Mouse (Mus musculus) bone marrow, adult 2 months (tissue): ENCODE measurements at regions not wholly inside any gene's neighbourhood (a gene's known extent, or its start where the extent isn't known, plus 50 kb on each side); places are given as distances from the start of the nearest gene placed in this dataset.

Experiments used
- H3K27ac ChIP-seq: fragments of 200-500 bp; 2 replicates; pipeline ENCODE4 v1.5.1; 2012; ENCODE audit warnings: low read depth, mild to moderate bottlenecking, control low read depth, inconsistent platforms, low read length; ENCODE audit not compliant: control insufficient read depth, poor library complexity, insufficient read depth
- H3K4me1 ChIP-seq: fragments of 200-500 bp; 2 replicates; pipeline ENCODE4 v1.6.1; 2011; ENCODE audit warnings: low read length; ENCODE audit not compliant: control insufficient read depth, insufficient read depth
- H3K4me3 ChIP-seq: fragments of 200-500 bp; replicated peaks from 2 replicates; pipeline ENCODE3; 2011; ENCODE audit warnings: mild to moderate bottlenecking, low read depth, low read length, control low read depth; ENCODE audit not compliant: control insufficient read depth
- CTCF ChIP-seq: fragments of 200-500 bp; IDR thresholded peaks from 2 replicates; pipeline ENCODE4 v1.5.1; 2011; ENCODE audit warnings: low read length, control low read depth; ENCODE audit not compliant: control insufficient read depth, insufficient read depth
- POLR2A ChIP-seq: fragments of 200-500 bp; IDR thresholded peaks from 2 replicates; pipeline ENCODE4 v1.6.1; 2011; ENCODE audit warnings: low read depth, mild to moderate bottlenecking, control low read depth, low read length, borderline replicate concordance; ENCODE audit not compliant: control insufficient read depth
- WGBS: fragments of 180-500 bp; shearing (Covaris S2); methylation state at CpG from one replicate; pipeline ENCODE4 v1.1.7; 2018; 5-methylcytosine and 5-hydroxymethylcytosine counted together

DNA sequence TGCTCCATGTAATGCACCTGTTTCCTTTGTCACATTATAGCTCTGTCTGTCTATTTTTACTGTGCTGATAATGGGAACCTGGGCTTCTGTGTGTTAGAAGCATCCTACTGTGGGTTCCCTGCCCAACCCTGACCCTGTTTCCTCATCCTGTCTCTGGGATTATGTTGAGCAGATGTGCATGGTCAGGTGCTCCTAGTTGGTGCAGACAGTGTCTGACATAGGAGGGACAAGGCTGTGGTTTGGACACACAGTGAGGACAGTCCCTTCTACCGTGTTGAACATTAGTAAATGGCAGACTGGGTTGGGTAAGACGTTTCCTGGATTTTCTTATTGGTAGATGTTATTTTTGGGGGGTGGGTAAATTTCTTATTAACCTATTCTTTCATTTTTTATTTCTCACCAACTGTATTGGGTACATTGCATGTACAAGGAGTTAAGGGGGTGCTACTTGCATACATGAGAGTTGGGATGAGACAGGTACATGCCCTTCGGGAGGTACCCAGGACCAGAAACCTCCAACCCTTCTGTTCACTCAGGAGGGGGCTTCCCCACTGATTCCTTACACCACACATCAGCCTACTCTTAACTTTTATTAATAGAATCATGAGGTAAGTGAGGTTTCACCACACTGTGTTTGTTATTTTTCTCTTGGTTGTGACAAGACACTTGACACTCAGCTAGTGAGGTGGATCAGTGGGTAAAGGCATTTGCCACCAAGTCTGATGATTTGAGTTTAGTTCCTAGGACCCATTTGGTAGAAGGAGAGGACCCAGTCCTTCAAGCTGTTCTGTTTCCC is 97.1 kb downstream of the Tpra1 start:
- no peak overlapping the region for H3K27ac ChIP-seq
- no peaks in the 10 kb centered on the region; the same call in 1 of the 2 replicates for H3K4me1 ChIP-seq
- 76% methylated on average over 3 of the region's 3 CpGs for WGBS
- H3K4me3 ChIP-seq = no peak overlapping the region
- TF ChIP-seq CTCF (no peak), POLR2A (no peak)

DNA sequence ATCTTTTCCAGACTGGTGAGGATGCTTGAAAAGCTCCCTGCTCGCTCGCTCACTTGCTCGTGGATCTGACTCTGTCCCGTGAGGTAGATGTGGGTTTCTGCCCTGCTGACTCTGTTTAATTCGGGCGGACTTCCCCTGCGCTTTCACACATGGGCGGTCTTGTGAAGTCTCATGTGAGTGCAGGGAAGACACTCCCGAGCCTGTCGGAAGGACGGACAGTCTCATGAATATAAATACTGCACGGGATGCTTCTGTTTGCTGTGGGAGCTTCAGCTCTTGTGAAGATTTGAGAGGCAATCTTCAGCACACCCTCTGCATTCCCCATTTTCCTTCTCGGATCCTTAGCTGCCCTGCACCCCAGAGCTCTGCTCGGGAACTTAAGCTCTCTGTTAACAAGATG is 98.3 kb downstream of the Tpra1 start:
- H3K27ac ChIP-seq = no peak overlapping the region
- TF ChIP-seq CTCF (no peak), POLR2A (no peak)
- H3K4me3 ChIP-seq = no peak overlapping the region
- WGBS = 40% methylated on average over 14 of the region's 14 CpGs
- H3K4me1 ChIP-seq = no peaks in the 10 kb centered on the region; the same call in 1 of the 2 replicates

DNA sequence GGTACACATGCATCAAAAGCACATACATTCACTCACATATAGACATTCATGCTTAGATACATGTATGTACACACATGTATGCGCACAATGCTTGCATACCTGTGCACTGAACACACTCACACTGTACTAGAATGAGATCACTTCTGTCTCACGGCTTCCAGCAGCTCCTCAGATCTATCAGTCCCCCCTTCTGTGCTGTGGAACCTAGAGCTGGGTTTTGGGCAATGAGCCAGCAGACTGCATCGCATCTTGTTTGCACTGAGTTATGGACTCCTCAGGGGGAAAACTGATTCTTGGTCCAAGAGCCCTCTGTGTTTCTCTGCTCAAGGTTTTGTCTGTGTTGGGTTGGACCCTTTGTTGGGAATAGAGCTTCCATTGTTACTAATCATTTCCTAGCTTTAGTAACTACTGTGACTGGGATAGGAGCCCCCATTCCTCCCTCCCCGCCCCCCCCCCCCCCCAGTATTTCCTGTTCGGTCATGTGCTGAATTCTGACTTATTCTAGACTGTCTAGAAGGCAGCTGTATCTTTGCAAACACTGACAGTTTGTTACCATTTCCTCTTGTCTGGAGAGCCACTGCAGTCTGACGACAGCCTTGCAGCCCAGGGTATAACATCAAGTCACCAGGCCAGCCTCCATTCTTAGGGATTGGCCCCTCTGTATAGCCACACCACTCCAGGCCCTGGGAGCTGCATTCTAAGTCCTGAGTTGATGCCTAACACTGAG is 101.3 kb downstream of the Tpra1 start:
- no peak overlapping the region for H3K27ac ChIP-seq

DNA sequence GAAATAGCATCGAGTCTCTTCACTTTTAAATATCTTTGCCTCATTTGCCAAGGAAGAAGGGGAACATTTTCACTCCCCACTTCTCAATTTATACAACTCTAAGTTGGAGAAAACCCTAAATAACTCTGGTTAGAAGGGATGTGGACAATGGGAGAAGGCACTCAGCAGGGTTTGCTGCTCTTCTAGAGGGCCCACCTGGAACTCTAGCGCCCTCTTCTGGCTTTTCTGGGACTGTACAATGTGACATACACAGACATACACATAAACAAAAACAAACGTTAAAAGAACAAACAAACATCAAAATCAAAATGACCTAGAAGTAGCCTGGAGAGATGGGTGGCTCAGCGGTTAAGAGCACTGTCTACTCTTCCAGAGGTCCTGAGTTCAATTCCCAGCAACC is 103.0 kb downstream of the Tpra1 start:
- TF ChIP-seq POLR2A = no peak
- 0 out of 2 replicates have a peak, but pooled peaks have one; percentile 21 for TF ChIP-seq CTCF
- 55% methylated on average over 4 of the region's 4 CpGs for WGBS
- no peak overlapping the region for H3K27ac ChIP-seq

More for the DNA sequence above, 101.3 kb downstream of the Tpra1 start:
- Histone ChIP-seq H3K4me3 (no peak overlapping the region), H3K4me1 (no peaks in the 10 kb centered on the region; the same call in 1 of the 2 replicates)
- WGBS = 23% methylated on average over 5 of the region's 6 CpGs
- TF ChIP-seq POLR2A (no peak), CTCF (no peak)

DNA sequence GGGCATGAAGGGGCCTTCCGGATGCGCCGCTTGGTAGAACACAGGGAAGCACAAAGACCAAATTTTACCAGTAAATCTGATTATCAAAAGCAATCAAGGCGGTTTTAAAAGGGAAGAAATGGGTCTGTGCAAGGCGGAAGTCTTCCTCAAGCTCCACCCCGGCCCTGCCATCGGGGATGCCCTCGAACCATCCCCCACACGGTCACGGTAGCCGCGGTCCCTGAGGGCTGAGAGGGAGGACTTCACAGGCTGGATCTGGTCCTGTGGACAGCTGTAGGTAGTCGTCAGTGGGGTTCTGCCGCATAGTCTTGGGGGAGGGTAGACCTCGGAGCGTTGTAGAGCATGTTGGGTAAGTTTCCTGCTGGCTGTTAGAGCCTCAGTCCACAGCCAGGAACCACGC is 104.9 kb downstream of the Tpra1 start:
- TF ChIP-seq CTCF (no peak), POLR2A (no peak)
- Histone ChIP-seq H3K4me1 (no peaks in the 10 kb centered on the region), H3K27ac (no peak overlapping the region), H3K4me3 (no peak overlapping the region)
- WGBS = 48% methylated on average over 17 of the region's 17 CpGs

More for the DNA sequence above, 103.0 kb downstream of the Tpra1 start:
- Histone ChIP-seq H3K4me3 (no peak overlapping the region), H3K4me1 (no peaks in the 10 kb centered on the region)

DNA sequence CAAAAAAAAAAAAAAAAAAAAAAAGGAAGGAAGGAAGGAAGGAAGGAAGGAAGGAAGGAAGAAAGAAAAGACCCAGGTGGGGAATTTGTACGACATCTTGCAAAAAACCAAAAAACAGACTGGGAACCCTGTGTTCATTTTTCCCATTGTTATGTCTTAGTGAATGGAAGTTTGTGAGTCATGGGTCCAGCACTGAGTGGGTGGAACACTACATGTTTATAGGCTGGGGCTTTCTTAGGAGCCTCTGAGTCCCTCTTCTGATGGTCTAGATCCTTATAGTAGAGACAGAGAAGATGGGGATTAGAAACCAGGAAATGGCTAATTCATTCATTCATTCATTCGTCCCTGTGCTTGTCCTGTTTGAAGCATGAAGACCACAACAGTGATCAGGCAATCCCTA is 105.5 kb downstream of the Tpra1 start:
- WGBS = 39% methylated on average over 2 of the region's 2 CpGs
- no peak for TF ChIP-seq POLR2A
- TF ChIP-seq CTCF = no peak
- H3K27ac ChIP-seq = no peak overlapping the region
- no peaks in the 10 kb centered on the region for H3K4me1 ChIP-seq
- no peak overlapping the region for H3K4me3 ChIP-seq

DNA sequence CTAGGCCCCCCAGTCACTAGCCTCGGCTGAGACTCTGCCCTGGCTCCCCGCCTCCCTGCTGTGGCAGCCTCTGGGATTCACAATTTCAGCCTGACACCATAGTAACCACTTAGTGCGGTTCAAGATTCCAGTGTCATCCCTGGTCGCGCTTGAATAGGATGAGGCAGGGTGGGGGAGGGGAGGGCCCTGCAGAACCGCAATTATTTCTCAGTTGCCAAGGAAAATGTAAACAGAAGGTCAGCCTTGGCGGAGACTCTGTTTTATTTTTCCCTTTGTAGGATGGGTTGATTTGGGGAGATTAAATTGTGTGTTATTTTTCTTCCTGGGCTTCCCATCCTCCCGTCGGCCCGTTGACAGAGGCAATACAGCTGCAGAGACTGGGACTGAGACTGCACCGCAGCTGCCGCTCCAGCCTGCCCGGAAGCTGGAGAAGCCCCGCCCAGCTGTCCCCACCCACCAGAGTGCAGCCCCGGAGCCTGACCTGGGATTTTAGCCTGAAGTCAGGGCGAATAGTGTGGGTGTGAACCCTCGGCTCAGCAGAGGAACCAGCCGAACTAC is 106.6 kb downstream of the Tpra1 start:
- TF ChIP-seq CTCF (no peak), POLR2A (no peak)
- Histone ChIP-seq H3K4me3 (no peak overlapping the region), H3K27ac (no peak overlapping the region), H3K4me1 (no peaks in the 10 kb centered on the region)
- 7% methylated on average over 18 of the region's 18 CpGs for WGBS
